Comparison of ENCODE assay signal across 14 mouse cellular contexts in genomic region chr6:91773951-91774350, GRCm38 (mm10). TPM values are rescaled to one million over a fixed set of nuclear protein-coding genes. Genes with fewer than 3 reads are reported as not detected.
"Had no signal": no experiment of that assay in that cellular context is flagged by ENCODE, and none has a peak within 500 bp of the region (broad histone marks: within the 10 kb centered on the region; RNA-seq: fewer than 3 reads in every experiment).

No protein-coding gene starts in this region.

- H3K27me3 ChIP-seq: liver, embryonic 15.5 days; lung, embryonic 15.5 days; midbrain, embryonic 15.5 days had no signal

- H3K9ac ChIP-seq: liver, embryonic 15.5 days; lung, embryonic 15.5 days; midbrain, embryonic 15.5 days had no signal

- H3K27ac ChIP-seq: liver, embryonic 15.5 days; lung, embryonic 15.5 days; macrophage; midbrain, embryonic 15.5 days had no signal

- DNase-seq: kidney, adult 9 months; kidney, postnatal 10 days; layer of hippocampus, postnatal 36 days; lung, postnatal 14 days; right cerebral cortex, postnatal 14 days; thymus, postnatal 36 days had no signal

- H3K4me3 ChIP-seq: liver, embryonic 15.5 days; lung, embryonic 15.5 days; megakaryocyte, embryonic 14.5 days; midbrain, embryonic 15.5 days had no signal

- H3K9me3 ChIP-seq: liver, embryonic 15.5 days; lung, embryonic 15.5 days; midbrain, embryonic 15.5 days had no signal

- H3K4me1 ChIP-seq: liver, embryonic 15.5 days; lung, embryonic 15.5 days; midbrain, embryonic 15.5 days had no signal

- H3K36me3 ChIP-seq: liver, embryonic 15.5 days; lung, embryonic 15.5 days had no signal

- H3K4me2 ChIP-seq: liver, embryonic 11.5 days; liver, embryonic 15.5 days; lung, embryonic 15.5 days; midbrain, embryonic 11.5 days; midbrain, embryonic 15.5 days had no signal

- ATAC-seq: midbrain, embryonic 15.5 days had no signal

RNA-seq across cellular contexts. Expression of gene Grip2, which starts 53.1 kb away (rescaled TPM):
- total RNA-seq: monocyte, adult 5-6 weeks had no signal
- polyA plus RNA-seq: macrophage had no signal
